Mouse (Mus musculus) frontal cortex, postnatal 25 days (tissue): Measurements from ENCODE around the gene Lgals9.

ENCODE experiments used
- DNase-seq, 2 experiments: peaks; one replicate each; pipeline ENCODE4 v3.0.0; 2022; ENCODE audit warnings: low spot score in 2 of 2

The Lgals9 gene

DNA sequence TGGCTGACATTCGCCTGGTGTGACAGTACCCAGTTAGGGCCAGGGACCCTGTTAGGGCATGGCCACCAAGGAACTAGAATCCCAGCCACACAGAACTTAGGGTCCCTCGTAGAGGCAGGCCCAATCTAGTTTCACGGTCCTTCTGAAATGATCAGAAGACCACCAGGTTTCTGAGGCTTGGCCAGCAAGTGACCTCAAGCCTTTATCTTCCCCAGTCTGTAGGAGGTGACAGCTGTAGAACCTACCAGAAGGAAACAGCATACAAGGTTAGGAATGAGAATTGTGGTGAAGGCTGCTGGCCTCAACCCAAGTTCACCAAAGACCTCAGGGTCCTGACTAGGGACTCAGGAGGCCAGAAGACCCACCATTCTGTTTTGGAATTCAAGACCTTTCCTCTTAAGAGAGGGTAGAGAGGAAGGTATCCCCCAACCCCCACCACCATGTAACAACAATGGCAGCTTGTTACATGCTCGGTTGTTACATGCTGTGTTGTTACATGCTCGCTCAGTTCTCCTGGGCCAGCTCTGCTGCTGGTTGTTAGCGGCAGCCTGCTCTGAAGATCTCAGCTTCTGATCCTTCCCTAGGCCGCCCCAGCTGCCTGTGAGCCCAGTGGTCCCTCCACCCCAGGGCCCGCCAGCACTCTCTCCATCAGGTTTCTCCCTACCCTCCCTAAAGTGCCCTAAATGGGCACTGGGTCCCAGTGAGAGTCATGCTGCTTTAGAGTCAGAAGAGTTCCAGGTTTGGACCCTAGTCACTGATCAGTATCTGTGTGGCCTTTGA is 7.8 kb downstream of the Lgals9 start:
- DNase-seq: no peak

- no peak for DNase-seq
These were observed 11.2 kb downstream of the Lgals9 start for GRCm38 (mm10) chr11:78973381-78974150.

- DNase-seq: no peak
These were observed 11.9 kb downstream of the Lgals9 start for GRCm38 (mm10) chr11:78972811-78973351.

- DNase-seq: no peak
These were observed 12.4 kb downstream of the Lgals9 start for GRCm38 (mm10) chr11:78972328-78972727.

GRCm38 (mm10) chr11:78971746-78972145 is 13.0 kb downstream of the Lgals9 start:
- no peak for DNase-seq

DNA sequence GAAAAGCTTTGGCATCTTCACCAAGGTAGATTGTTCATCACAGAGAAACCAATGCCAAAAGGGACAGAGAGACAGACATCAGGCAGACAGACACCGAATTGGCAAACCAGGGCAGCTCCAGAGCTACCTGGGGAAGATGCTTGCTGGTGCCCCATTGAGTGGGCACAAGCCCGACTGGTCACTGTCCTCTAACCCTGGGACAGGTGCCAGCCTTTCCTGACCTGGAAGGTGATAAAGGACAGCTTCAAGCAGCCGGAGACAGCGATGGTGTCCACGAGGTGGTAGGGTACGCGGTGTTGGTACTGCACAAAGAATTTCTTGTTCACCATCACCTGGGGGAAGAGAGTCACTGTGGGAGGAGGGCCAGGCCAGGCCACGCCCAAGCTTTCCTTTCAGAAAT is 13.7 kb downstream of the Lgals9 start:
- DNase-seq: no peak

DNA sequence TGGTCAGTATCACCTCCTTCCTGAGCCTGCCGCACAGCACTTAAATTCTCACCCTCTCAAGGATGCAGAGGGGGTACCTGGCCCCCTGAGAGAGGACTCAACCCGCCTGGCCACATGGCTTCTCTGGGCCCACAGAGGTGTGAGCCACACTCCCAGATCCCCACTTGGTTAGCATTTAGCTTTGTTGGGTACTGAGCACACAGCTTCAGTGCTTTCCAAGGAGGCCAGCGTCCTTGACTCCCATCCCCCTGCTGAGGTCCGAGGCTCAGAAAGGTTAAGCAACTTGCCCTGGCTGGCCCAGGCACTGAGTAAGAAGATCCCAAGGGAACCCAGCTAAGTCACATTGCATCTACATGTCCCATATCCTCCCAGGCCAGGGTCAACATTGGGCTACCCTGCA is 16.6 kb downstream of the Lgals9 start:
- DNase-seq: no peak

- peak in 1 of 2 experiments; percentile 33 for DNase-seq
These were observed 17.4 kb downstream of the Lgals9 start for GRCm38 (mm10) chr11:78967371-78967770.

DNA sequence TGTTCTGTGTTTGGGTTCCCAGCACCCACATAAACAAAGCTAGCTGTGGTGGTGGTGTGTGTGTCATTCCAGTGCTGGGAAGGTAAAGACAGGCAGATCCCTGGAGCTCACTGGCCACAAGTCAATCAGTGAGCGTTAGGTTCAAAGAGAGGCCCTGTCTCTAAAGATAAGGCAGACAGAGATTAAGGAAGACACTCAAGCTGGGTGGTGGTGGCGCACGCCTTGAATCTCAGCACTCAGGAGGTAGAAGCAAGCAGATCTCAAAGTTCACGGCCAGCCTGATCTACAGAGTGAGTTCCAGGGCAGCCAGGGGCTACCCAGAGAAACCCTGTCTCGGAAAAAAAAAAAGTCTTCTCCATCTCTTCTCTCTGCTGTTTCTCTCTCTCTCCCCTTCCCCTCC is 23.5 kb downstream of the Lgals9 start:
- DNase-seq: no peak

GRCm38 (mm10) chr11:78959841-78960520 is 24.8 kb downstream of the Lgals9 start:
- DNase-seq: peak in 1 of 2 experiments; percentile 29

DNA sequence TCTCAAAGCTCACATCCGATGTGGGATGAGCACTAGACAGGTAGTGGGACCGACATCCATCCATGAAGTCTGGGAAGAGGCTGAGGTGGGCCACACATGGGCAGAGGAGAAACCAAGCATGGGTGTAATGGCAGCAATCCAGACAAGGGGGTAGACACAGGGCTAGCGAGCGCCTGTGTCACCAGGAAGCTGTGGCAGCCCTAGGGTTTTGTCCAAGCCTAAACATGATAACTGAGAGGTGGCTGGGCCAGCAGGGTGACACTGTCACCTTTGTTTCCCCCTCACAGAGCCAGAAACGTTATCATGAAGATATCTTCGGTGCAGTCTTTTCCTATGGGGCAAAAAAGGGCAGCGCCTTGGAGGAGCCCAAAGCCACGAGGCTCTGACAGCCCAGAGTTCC is 25.4 kb downstream of the Lgals9 start:
- DNase-seq: no peak

DNA sequence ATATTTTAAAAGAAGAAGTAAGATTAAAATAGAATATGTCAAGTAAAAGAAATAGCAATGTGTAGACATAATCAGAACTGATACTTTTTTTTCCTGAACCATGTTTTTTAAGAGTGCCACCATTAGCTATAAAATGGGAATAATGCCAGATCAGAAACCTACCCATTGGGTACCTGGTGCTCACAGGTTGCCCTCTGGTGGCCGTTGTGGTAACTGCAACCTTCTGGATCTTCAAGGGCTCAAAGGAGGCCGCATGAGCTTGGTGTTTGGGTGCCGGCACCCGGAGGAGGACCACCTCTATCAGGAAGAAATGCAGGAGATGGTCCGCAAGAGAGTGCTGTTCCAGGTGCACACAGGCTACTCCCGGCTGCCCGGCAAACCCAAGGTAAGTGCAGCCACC is 28.5 kb downstream of the Lgals9 start:
- DNase-seq: peak; percentile 87 to 92

DNA sequence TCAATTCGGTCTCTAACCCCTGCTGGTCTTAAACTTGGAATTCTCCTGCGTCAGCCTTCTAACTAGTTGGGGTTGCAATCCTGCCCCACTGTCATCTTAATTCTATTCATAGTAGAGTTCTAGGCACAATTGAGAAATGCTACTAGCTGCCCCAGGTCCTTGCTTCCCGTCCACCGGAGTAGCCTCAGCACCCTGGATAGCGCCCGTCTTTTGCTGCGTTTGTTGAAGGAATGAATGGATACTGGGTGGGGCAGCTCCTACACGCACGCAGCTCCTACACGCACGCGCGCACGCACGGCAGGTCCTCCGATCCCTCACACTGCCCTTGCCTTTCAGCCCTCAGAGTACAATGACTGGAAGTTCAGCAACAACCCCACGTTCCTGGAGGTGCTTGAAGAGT is 32.3 kb downstream of the Lgals9 start:
- no peak for DNase-seq

GRCm38 (mm10) chr11:78950365-78950764 is 34.4 kb downstream of the Lgals9 start:
- DNase-seq: no peak

GRCm38 (mm10) chr11:78943083-78943482 is 41.7 kb downstream of the Lgals9 start:
- DNase-seq: no peak

DNA sequence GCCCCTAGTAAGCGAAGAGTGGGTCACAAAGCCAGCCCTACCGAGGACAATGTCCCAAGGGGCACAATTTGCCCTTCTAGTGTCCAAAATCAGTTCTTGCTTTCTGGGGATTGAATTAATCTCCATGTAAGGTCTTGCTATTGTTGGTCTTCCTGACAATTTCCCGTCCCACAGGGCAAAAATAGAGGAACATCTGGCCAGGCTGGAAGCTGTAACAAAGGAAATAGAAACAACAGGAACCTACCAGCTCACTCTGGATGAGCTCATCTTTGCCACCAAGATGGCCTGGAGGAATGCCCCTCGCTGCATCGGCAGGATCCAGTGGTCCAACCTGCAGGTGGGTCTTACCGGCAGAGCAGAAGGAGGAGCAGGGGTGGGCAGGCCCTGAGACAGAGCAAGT is 49.6 kb downstream of the Lgals9 start:
- DNase-seq: no peak

GRCm38 (mm10) chr11:78934727-78935126 is 50.0 kb downstream of the Lgals9 start:
- DNase-seq: no peak

GRCm38 (mm10) chr11:78934307-78934706 is 50.4 kb downstream of the Lgals9 start:
- no peak for DNase-seq

DNA sequence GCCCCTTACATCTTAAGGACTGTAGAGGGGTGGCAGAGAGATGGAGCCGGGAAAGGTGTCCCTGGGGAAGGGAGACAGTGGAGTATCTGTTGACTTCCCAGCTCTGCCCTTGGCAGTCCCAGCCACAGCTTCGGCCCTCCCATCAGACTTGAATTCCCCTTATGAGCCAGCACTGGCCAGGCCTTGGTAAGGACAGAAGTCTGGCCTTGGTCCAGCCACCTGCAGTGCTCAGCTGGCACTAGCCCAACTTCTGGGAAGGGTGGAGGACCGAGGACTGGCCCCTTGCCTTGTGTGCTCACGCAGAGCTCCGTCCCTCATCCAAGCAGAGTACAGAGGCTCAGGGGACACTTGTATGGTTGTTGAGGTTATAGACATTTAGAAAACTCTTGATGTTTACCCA is 55.4 kb downstream of the Lgals9 start:
- DNase-seq: peak; percentile 6 to 18

- DNase-seq: no peak
These were observed 59.8 kb downstream of the Lgals9 start for GRCm38 (mm10) chr11:78924916-78925315.

- DNase-seq: no peak
These were observed 60.6 kb downstream of the Lgals9 start for GRCm38 (mm10) chr11:78924111-78924510.
